Mouse (Mus musculus) kidney, adult 18-20 months (tissue): ENCODE data around the gene Pcolce.
A peak's percentile ranks its signal among the peaks of the same experiment; 100 is the strongest.

Source experiments
- DNase-seq: peaks from one replicate; pipeline ENCODE4 v3.0.0; 2021

Pcolce gene

GRCm38 (mm10) chr5:137590507-137590906 is 23.1 kb downstream of the Pcolce start:
- no peak for DNase-seq

DNA sequence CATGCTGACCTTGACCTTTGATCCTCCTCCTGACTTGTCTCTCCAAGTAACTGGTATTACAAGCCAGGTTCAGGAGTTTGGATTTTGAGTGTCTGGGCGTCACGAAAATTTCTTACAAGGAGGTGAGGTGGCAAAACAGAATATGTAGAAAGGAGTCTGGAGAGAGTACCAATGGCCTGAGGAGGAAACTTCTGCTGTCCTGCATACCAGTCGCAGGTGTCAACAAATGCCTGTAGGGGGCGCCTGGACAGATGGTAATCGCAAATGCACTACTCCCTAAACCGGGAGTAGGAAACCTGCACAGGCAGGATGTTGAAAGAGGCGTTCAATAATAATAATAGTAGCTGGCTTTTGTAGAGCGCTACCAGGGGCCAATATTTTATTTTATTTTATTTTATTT is 28.6 kb downstream of the Pcolce start:
- DNase-seq = peak; percentile 71

DNA sequence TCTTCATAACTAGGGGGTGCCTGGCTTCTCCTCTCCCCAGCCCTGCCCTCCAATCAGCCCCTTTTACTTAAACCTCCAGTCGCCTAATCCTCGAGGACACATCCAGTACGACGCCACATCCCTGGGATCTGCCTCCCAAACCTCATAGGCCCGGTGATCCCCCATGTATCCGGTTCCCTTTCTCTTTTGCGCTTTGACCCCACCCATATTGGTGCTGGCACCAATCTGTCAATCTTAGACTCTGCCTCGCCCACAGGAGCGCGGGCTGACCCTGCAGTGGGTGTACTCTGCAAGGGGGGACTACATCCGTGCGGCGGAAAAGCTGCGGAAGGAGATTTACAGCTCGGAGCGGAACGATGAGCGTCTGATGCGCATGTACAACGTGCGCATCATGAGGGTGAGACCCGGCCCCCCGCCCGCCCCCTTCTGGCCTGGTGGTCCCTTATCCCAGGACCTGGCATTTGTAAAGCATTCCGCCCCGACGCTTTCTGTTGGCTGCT is 29.9 kb downstream of the Pcolce start:
- no peak for DNase-seq

DNA sequence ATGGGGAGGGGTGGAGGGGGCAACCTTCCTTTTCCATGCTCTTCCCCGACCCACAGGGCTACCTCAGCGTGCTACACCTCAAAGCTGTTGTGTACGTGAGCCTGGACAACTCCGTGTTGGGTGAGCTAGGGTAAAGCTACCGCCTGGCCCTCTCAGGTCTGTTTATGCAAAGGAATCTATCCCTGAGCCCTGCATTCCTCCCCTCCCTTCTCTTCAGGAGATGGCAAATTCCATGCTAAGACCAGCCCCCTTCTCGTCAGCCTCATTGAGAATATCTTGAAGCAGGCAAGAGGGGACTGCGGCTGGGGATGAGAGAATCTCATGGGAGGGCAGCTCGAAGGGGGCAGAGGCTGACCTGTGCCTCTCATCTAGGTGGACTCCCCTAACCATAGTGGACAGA is 30.9 kb downstream of the Pcolce start:
- DNase-seq = no peak

DNA sequence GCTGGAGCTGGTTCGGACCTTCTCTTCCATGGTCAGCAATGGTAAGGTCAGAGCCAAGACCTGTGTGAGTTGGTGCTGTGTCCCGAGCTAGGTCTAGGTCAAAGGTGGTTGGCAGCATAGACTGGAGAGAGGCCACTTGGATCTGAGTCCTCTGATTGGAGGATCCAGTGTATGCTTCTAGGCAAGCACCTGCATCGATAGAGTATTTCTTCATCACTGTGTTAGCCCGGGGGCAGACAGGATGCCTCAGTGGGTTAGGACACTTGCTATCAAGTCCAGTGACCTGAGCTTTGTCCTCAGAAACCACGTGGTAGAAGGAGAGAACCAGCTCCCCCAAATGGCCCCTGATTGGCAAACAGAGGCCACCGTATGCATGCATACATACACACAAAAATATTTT is 33.3 kb downstream of the Pcolce start:
- DNase-seq = no peak

DNA sequence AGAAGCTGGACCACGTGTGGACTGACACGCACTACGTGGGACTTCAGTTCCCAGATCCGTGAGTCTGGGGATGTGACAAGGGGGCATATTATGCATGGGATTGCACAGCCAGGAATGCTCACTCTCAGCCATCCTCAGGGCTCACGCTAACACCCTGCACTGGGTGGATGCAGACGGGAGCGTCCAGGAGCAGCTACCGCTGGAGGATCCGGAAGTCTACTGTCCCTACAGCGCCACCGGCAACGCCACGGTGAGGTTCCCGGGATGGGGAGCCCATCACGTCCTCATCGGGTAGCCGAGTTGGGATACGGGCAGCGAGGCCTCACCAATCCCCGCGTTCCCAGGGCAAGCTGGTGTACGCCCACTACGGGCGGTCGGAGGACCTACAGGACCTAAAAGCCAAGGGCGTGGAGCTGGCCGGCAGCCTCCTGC is 39.1 kb downstream of the Pcolce start:
- DNase-seq = peak; percentile 38

DNA sequence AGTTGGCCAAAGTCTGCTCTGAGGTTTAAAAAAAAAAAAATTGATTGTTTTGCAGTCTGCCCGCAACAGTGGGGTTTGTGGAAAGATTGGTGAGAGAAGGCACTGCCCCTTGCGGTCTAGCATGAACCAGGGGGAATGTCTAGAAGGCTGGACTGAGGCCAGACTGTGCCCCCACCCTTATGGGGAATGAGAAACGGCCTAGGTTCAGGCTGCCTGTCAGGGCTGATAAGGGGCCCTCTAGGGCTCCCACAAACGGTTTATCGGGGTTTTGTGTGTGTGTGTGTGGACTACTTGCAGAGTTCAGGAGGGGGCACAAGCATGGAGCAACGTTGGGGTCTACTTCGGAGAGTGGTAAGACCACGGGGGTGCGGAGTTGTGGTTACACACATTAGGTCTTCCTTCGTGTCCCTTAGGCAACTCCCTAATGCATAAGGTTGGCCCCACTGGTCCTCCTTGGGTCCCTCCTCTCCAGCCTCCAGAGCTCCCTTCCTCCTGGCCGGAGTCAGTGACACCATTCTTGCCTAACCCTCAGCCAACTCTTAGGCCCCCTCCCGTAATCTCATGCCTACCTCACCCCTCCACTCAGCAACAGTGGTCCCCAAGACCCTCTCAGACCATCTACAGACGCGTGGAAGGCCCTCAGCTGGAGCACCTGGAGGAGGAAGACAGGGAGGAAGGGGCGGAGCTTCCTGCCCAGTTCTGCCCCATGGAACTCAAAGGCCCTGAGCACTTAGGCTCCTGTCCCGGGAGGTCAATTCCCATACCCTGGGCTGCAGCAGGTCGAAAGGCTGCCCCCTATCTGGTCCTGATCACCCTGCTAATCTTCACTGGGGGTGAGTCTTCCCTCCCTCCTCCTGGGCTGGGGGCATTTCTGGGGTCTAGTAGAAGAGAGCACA is 42.6 kb downstream of the Pcolce start:
- no peak for DNase-seq

DNA sequence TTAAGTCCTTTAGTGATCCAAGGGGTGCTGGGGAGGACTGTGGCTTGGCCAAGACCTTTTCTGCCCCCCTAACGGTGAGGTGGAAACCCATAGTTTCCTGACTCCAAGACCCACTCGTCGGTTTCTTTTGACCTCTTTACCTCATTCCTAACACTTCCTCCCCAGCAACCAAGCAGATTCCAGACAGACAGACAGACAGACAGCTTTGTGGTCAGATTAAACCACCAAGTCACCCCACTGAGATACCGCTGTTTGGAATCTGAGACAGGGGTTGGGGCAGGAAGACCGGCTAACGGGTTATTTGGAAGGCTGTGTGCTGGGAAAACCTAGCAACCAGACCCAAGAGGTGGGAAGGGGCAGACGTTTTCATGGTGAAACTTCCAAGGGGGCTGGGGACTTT is 43.4 kb downstream of the Pcolce start:
- DNase-seq = no peak

GRCm38 (mm10) chr5:137569665-137570064 is 43.9 kb downstream of the Pcolce start, which contains the start of gene Tfr2:
Tfr2 (plus strand) TSS chr5:137569840.
- DNase-seq = peak; percentile 62

DNA sequence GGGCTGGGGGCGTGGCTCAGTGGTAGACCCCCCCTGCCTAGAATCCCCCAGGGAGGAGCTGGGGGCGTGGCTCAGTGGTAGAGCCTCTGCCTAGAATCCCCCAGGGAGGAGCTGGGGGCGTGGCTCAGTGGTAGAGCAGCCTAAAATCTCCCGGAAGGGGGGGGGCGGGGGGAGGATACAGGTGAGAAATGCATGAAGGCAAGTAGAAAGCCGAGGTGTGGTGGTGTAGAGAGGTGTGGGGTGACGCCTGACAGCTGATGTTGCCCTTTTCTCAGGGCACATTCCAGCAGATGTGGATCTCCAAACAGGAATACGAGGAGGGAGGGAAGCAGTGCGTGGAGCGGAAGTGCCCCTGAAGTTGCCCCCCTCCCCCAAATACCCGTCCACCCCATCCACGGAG is 44.6 kb downstream of the Pcolce start:
- no peak for DNase-seq

DNA sequence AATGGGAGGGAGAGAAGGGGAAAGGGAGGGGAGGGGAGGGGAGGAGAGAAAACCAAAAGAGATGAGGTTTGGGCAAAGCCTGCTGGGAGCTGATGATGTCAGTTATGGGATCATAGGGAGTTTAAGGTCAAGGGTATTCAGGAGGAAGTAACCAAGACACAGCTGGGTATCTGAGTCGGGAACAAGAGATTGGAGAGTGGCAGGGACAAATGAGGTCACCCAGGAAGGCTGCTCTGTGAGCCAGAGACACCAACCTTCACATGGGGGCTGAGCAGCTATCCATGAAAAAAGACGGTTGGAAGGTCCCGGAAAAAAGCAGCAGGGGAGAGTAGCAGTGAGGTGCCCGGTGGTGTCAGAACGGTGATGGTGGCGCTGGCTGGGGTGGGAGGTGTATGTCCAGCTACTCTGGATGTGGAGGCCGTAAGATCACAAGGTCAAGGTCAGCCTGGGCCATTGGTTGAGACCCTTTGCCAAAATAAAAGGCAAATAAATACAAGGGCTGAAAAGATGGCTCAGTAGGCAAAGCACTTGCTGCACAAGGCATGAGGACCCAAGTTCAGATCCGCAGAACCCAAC is 45.3 kb downstream of the Pcolce start:
- DNase-seq = no peak

GRCm38 (mm10) chr5:137566416-137566815 is 47.2 kb downstream of the Pcolce start:
- DNase-seq = no peak

GRCm38 (mm10) chr5:137565744-137566143 is 47.8 kb downstream of the Pcolce start:
- DNase-seq = no peak

GRCm38 (mm10) chr5:137562965-137563364 is 50.6 kb downstream of the Pcolce start:
- DNase-seq = no peak

- no peak for DNase-seq
Measured at GRCm38 (mm10) chr5:137561556-137561955, 52.0 kb downstream of the Pcolce start.
